Mouse (Mus musculus) layer of hippocampus, adult 8-10 months (tissue): ENCODE measurements around the gene Hoxc10. TPM values are rescaled to one million over a fixed set of nuclear protein-coding genes. Genes with fewer than 3 reads are reported as not detected.

ENCODE experiments used
- DNase-seq, 2 experiments: peaks; one replicate each; pipeline ENCODE4 v3.0.0; 2022; ENCODE audit warnings: low spot score in 2 of 2
- microRNA-seq, 2 experiments: library from miRNA; unstranded; fragments of <30 nt; microRNA quantifications; one replicate each; pipeline ENCODE4 v1.2.0; 2022
- total RNA-seq, 4 experiments: library from RNA; stranded (reverse); gene quantifications; 2 replicates each; pipeline ENCODE4 v1.2.4; 2022

Gene Hoxc10
- total RNA-seq, 4 experiments from 2014 or later = not detected

DNA sequence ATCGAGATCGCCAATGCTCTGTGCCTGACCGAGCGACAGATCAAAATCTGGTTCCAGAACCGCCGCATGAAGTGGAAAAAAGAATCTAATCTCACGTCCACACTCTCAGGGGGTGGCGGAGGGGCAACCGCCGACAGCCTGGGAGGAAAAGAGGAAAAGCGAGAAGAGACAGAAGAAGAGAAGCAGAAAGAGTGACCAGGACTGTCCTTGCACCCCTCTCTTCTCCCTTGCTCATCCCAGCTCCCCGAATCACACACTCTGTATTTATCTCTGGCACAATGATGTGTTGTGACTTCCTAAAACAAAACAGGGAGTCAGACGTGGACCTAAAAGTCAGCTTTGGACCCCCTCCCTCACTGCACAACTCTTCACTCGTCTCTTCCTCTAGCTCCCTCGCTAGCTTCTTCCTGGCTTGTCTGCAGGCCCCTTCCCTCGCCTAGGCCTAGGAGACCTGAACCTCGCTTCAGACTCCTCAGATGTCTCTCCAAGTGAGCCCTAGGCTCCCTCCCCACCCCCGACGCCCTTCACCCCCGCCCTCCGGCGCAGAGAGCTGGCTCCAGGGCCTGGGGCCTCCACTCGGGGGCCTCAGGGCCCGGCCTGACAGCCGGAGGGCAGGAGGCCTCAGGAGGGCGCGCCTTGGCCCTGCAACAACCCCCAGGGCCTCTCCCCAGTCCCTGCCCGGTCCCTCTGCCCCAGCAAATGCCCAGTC is 44.4 kb downstream of the Hoxc10 start:
- no peak for DNase-seq

DNA sequence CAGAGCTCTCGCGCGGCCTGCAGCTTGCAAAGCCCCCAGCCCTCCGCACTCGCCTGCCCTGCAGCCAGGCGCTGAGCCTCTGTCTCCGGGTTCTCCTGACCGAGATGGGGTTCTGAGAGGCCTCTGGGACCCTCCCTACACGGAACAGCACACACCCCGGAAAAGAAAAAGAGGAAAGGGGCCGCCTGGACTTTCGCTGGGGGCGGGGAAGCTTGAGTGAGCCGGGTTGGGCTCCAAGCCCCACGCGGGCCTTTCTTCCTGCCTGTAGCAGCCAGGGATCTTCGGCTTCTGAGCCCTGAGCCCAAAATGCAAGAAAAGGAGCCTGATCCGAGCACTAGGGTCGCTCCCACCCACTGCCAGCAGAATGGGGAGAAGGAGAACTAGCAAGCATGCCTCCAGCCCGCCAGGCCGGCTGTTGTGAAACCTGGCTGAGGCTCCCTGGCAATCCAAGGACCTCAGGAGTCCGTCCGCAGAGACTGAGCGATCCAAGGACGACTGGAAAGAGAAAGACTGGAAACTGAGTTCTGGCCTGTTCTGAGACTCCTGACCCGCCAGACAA is 45.4 kb downstream of the Hoxc10 start:
- no peak for DNase-seq

DNA sequence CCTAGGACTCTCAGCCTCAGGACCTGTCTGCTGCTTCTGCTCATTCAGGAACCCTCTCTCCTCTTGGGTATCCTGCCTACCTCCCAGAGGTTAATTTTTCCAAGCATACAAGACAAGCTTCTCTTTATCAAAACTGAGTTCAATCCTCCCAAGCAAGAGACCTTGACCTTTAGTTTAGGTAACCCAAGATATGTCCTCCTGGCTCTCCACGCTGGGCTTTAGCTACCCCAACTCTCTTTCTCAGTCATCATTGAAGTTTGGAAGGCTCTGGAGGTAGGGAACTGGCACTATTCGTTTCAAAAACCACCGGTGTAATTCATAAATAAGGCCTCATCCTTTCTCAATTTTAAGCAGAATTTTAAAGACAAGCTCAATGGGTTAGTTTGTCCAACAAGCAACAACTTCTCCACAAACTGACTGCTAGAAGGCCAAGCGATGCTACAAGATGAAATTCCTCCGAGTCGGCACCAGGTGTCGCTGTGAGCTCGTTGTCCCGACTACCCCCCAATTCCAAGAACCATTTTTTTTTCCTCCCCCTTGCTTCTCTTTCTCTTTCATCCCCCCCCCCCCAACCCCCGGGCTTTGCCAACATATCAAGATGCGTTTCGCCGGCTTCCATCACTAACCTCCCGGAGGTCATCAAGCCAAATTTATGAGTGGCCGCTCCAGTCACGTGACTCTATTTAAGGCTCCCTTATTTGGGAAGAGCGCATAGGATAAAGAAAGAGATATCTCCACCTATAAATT is 46.8 kb downstream of the Hoxc10 start:
- peak in 1 of 2 experiments; percentile 32 for DNase-seq

DNA sequence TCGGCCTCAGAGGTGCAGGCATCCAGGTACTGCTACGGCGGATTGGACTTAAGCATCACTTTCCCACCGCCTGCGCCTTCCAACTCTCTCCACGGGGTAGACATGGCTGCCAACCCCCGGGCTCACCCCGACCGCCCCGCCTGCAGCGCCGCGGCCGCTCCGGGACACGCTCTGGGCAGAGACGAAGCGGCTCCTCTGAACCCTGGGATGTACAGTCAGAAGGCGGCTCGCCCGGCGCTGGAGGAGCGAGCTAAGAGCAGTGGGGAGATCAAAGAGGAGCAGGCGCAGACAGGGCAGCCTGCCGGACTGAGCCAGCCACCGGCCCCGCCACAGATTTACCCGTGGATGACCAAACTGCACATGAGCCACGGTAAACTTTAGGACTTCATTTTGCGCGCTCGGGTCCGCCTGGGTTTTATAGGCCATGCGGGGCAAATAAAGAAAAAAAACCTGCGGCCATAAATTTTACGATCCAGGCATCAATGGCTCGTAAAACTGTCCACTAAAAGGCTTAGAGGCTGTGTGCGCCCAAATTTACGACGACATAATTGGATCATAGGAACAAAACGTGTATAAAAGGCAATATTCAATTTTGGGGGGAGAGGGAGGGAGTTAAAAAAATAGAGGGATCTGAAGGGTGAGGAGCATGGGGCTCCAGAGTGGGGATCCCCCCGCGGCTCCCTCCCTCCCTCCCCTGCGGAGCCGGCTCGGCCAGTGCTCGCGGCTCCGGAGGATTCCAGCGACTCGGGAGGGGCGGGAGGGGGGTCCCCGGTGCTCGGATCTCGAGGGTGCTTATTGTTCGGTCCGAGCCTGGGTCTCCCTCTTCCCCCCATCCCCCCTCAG is 47.8 kb downstream of the Hoxc10 start:
- DNase-seq = no peak

DNA sequence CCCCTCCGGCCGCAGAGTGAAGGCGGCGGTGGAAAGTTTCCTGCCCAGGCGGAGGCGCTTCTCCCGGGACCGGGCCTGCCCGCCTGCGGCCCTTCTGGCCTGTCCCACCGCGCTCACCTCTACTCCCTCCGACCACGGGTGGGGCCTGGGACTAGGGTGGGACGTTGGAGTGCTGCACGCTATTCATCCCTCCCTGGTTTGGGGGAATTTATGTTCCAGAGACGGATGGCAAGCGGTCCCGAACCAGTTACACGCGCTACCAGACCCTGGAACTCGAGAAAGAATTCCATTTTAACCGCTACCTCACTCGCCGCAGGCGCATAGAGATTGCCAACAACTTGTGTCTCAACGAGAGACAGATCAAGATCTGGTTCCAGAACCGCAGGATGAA is 48.4 kb downstream of the Hoxc10 start:
- DNase-seq = no peak

DNA sequence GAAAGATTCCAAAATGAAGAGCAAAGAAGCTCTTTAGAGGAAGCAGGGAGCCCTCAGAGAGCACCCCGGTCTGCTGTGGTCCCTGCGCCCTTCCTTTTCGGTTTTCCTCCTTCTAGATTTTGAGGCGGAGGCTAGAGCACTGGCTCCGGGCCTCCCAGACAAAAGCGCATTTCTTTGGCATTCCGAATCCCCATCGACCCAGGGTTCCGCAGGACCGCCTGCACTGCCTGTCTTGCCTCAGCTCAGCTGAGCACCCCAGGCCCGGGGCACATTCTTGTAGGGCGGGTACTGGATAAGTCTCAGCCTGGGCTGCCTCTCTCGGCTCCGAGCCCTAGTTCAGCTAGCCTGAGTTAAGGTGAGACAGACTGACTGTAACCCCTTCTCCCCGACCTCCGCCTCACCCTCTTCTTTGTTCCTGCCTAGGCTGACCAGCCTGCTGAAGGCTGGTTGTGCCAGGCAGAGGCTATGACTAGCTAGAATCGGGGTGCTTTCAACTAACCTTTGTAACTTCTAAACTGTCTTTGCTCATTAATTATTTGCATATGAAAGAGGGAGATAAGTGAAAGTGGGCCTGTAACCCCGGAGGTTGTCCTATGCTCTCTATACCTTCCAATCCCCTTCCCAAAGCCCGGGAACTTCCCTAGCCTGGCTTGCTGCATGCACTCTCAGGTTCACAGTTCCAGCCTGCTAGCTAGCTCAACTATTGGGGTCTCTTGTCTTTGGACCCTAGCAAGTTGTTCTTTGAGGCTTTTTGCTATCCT is 49.0 kb downstream of the Hoxc10 start:
- DNase-seq = no peak

DNA sequence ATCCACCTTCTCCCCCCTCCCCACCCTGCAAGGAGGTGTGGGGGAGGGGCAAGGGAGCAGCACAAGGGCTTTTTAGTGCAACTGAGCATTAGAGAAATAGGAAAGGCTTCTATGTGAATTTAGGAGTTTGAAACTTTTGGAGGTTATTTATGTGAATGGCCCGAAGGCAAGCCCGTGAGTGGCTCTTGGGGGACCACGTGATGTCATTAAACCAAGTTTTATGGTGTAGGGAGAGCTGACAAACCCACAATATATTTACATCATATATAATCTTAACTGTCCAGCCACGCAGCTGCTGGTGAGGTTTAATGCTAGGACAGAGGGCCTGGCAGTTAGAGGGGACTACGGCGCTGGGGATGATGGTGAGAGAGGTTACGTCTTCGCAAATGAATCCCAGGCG is 52.0 kb downstream of the Hoxc10 start, which contains the start of gene Hoxc4:
TSS of gene Hoxc4 (plus strand) at position 299 of the 400 bp plus-strand sequence.
- DNase-seq = no peak

DNA sequence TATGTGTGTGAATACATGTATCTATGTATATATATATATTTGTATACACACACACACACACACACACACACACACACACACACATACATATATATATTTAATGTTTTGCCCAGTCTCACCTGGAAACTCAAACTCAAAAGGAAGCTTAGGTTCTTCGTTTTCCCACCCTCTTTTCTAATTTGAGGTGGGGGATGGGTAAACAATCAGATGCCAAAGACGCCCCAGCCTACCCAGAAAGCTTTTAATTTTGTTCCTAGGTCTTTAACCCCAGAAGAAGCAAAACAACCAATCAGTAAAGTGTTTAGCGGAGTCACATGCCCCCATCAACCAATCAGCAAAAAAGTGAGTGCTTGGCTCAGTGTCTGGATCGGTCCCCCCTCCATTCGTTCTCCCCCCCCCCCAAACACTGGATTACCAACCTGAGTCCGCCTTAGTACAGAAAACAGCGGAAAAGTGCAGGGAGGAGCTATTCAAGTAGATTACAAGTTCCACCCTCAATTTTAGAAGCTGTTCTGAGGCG is 54.4 kb downstream of the Hoxc10 start:
- no peak for DNase-seq

Small RNAs within 50 kb of the gene (microRNA-seq; reads per million reads assigned to microRNA genes)
- 0.51 to 0.64 reads per million in 2 experiments for gene Mir196a-2
- 5.1 to 11.6 reads per million in 2 experiments for gene Mir615

Other genes starting within 250 kb of the Hoxc10 start
- 10 to 100 TPM; 87.2 to 96.6 (median 91.0) TPM for gene Calcoco1, start 244.6 kb upstream of the Hoxc10 start, total RNA-seq
- gene Hoxc13, start 45.7 kb upstream of the Hoxc10 start, total RNA-seq = not detected
- gene Hoxc12, start 30.0 kb upstream of the Hoxc10 start, total RNA-seq = not detected
- not detected for gene Hoxc11, start 12.4 kb upstream of the Hoxc10 start, total RNA-seq
- gene Hoxc5, start 647 bp downstream of the Hoxc10 start, total RNA-seq = not detected
- not detected for gene Hoxc9, start 9.6 kb downstream of the Hoxc10 start, total RNA-seq
- gene Hoxc8, start 23.8 kb downstream of the Hoxc10 start, total RNA-seq = not detected
- not detected for gene Hoxc6, start 31.5 kb downstream of the Hoxc10 start, total RNA-seq
- not detected for gene Hoxc4, start 52.1 kb downstream of the Hoxc10 start, total RNA-seq
- 10 to 100 TPM; 13.2 to 21.6 (median 17.3) TPM for gene Smug1, start 200.3 kb downstream of the Hoxc10 start, total RNA-seq